Mouse (Mus musculus): Measurements from ENCODE around the gene Fkbpl. TPM values are rescaled to one million over a fixed set of nuclear protein-coding genes. Genes with fewer than 3 reads are reported as not detected.

Gene Fkbpl
- total and polyA plus RNA-seq, 2 experiments from 2014 or later = 7.1 to 12.3 TPM

- peak within 1 kb of the TSS; percentile 70 for H3K4me3 ChIP-seq (ENCODE audit: low read depth, low read length)
- peak within 1 kb of the TSS; percentile 95 for H3K27ac ChIP-seq (ENCODE audit: low read depth)
- peaks cover 20% of the 10 kb centered on the region for H3K36me3 ChIP-seq (replicated peaks; ENCODE audit: control insufficient read depth, insufficient read depth, low read length)
- H3K27me3 ChIP-seq (ENCODE audit: control insufficient read depth, insufficient read depth, low read length) = no peaks in the 10 kb centered on the region
- peak; percentile 92 for TF ChIP-seq EP300 (IDR thresholded peaks at IDR 0.05; ENCODE audit: low read depth)
- TF ChIP-seq CTCF (IDR thresholded peaks at IDR 0.05; ENCODE audit: low read depth) = no peak
- DNase-seq (ENCODE audit: low spot score) (peak; percentile 100), ATAC-seq (ENCODE audit: insufficient read depth, low read depth) (peak; percentile 90)
- peak within 1 kb of the TSS; percentile 72 for H3K9ac ChIP-seq (replicated peaks; ENCODE audit: low read depth, low read length)
- H3K4me2 ChIP-seq (ENCODE audit: low read depth, low read length) = peak within 1 kb of the TSS; percentile 98
- H3K9me3 ChIP-seq (replicated peaks; ENCODE audit: control insufficient read depth, low read length) = no peaks in the 10 kb centered on the region
- under 1% methylated on average over 30 of the region's 30 CpGs for WGBS
- peaks cover 22% of the 10 kb centered on the region for H3K4me1 ChIP-seq (ENCODE audit: control insufficient read depth, insufficient read depth)
Observed at GRCm38 (mm10) chr17:34603375-34604060, 41.0 kb upstream of the Fkbpl start, which contains the start of gene Rnf5. Gene Rnf5, minus strand, starts transcription at chr17:34603690.

- H3K4me3 ChIP-seq (ENCODE audit: low read depth, low read length) = peak within 1 kb of the TSS; percentile 70
- H3K9me3 ChIP-seq (replicated peaks; ENCODE audit: control insufficient read depth, low read length) = no peaks in the 10 kb centered on the region
- TF ChIP-seq EP300 (IDR thresholded peaks at IDR 0.05; ENCODE audit: low read depth) = peak; percentile 2; the same call in 1 of the 2 replicates
- TF ChIP-seq CTCF (IDR thresholded peaks at IDR 0.05; ENCODE audit: low read depth) = no peak
- H3K4me2 ChIP-seq (ENCODE audit: low read depth, low read length) = peak within 1 kb of the TSS; percentile 98
- WGBS = under 1% methylated on average over 35 of the region's 35 CpGs
- peaks cover 22% of the 10 kb centered on the region for H3K4me1 ChIP-seq (ENCODE audit: control insufficient read depth, insufficient read depth)
- H3K27me3 ChIP-seq (ENCODE audit: control insufficient read depth, insufficient read depth, low read length) = no peaks in the 10 kb centered on the region
- peak; percentile 100 for DNase-seq (ENCODE audit: low spot score)
- peak within 1 kb of the TSS; percentile 84 for H3K9ac ChIP-seq (replicated peaks; ENCODE audit: low read depth, low read length)
- H3K27ac ChIP-seq (ENCODE audit: low read depth) = peak within 1 kb of the TSS; percentile 95
- peaks cover 20% of the 10 kb centered on the region for H3K36me3 ChIP-seq (replicated peaks; ENCODE audit: control insufficient read depth, insufficient read depth, low read length)
- peak; percentile 89 for ATAC-seq (ENCODE audit: insufficient read depth, low read depth)
Observed at GRCm38 (mm10) chr17:34604061-34604508, 40.5 kb upstream of the Fkbpl start, which contains the start of gene Agpat1. Gene Agpat1, plus strand, starts transcription at chr17:34604262.

GRCm38 (mm10) chr17:34604511-34605237 is 39.9 kb upstream of the Fkbpl start:
- no peaks in the 10 kb centered on the region for H3K9me3 ChIP-seq (replicated peaks; ENCODE audit: control insufficient read depth, low read length)
- peak overlapping the region; percentile 98 for H3K4me2 ChIP-seq (ENCODE audit: low read depth, low read length)
- peak overlapping the region; percentile 95 for H3K27ac ChIP-seq (ENCODE audit: low read depth)
- peaks cover 20% of the 10 kb centered on the region for H3K36me3 ChIP-seq (replicated peaks; ENCODE audit: control insufficient read depth, insufficient read depth, low read length)
- ATAC-seq (ENCODE audit: insufficient read depth, low read depth) (no peak), DNase-seq (ENCODE audit: low spot score) (no peak)
- H3K4me3 ChIP-seq (ENCODE audit: low read depth, low read length) = peak overlapping the region; percentile 70
- TF ChIP-seq CTCF (IDR thresholded peaks at IDR 0.05; ENCODE audit: low read depth) (no peak), EP300 (IDR thresholded peaks at IDR 0.05; ENCODE audit: low read depth) (no peak)
- peak overlapping the region; percentile 84 for H3K9ac ChIP-seq (replicated peaks; ENCODE audit: low read depth, low read length)
- H3K27me3 ChIP-seq (ENCODE audit: control insufficient read depth, insufficient read depth, low read length) = no peaks in the 10 kb centered on the region
- WGBS = 18% methylated on average over 24 of the region's 24 CpGs
- peaks cover 22% of the 10 kb centered on the region for H3K4me1 ChIP-seq (ENCODE audit: control insufficient read depth, insufficient read depth)

GRCm38 (mm10) chr17:34605609-34606008 is 39.0 kb upstream of the Fkbpl start:
- peak overlapping the region; percentile 95 for H3K27ac ChIP-seq (ENCODE audit: low read depth)
- DNase-seq (ENCODE audit: low spot score) (peak; percentile 92), ATAC-seq (ENCODE audit: insufficient read depth, low read depth) (peak; percentile 40)
- H3K9me3 ChIP-seq (replicated peaks; ENCODE audit: control insufficient read depth, low read length) = no peaks in the 10 kb centered on the region
- H3K4me3 ChIP-seq (ENCODE audit: low read depth, low read length) = peak overlapping the region; percentile 70
- peaks cover 22% of the 10 kb centered on the region for H3K4me1 ChIP-seq (ENCODE audit: control insufficient read depth, insufficient read depth)
- no peaks in the 10 kb centered on the region for H3K27me3 ChIP-seq (ENCODE audit: control insufficient read depth, insufficient read depth, low read length)
- H3K4me2 ChIP-seq (ENCODE audit: low read depth, low read length) = peak overlapping the region; percentile 98
- H3K9ac ChIP-seq (replicated peaks; ENCODE audit: low read depth, low read length) = peak overlapping the region; percentile 84
- no peak for TF ChIP-seq EP300 (IDR thresholded peaks at IDR 0.05; ENCODE audit: low read depth)
- TF ChIP-seq CTCF (IDR thresholded peaks at IDR 0.05; ENCODE audit: low read depth) = no peak
- peaks cover 17% of the 10 kb centered on the region for H3K36me3 ChIP-seq (replicated peaks; ENCODE audit: control insufficient read depth, insufficient read depth, low read length)
- WGBS = 0% methylated on average over 27 of the region's 30 CpGs

- Histone ChIP-seq H3K4me3 (ENCODE audit: low read depth, low read length) (peak overlapping the region; percentile 70), H3K4me2 (ENCODE audit: low read depth, low read length) (peak overlapping the region; percentile 98), H3K4me1 (ENCODE audit: control insufficient read depth, insufficient read depth) (peaks cover 22% of the 10 kb centered on the region), H3K9ac (replicated peaks; ENCODE audit: low read depth, low read length) (peak overlapping the region; percentile 84), H3K9me3 (replicated peaks; ENCODE audit: control insufficient read depth, low read length) (no peaks in the 10 kb centered on the region), H3K27ac (ENCODE audit: low read depth) (peak overlapping the region; percentile 95), H3K27me3 (ENCODE audit: control insufficient read depth, insufficient read depth, low read length) (no peaks in the 10 kb centered on the region), H3K36me3 (replicated peaks; ENCODE audit: control insufficient read depth, insufficient read depth, low read length) (peaks cover 18% of the 10 kb centered on the region)
- WGBS = 15% methylated on average over 31 of the region's 32 CpGs
- TF ChIP-seq EP300 (IDR thresholded peaks at IDR 0.05; ENCODE audit: low read depth) = no peak
- no peak for TF ChIP-seq CTCF (IDR thresholded peaks at IDR 0.05; ENCODE audit: low read depth)
- ATAC-seq (ENCODE audit: insufficient read depth, low read depth) (no peak), DNase-seq (ENCODE audit: low spot score) (no peak)
Observed at GRCm38 (mm10) chr17:34606186-34607039, 38.2 kb upstream of the Fkbpl start.
